Mouse (Mus musculus): ENCODE measurements around the gene Tpcn1.

The Tpcn1 gene

DNA sequence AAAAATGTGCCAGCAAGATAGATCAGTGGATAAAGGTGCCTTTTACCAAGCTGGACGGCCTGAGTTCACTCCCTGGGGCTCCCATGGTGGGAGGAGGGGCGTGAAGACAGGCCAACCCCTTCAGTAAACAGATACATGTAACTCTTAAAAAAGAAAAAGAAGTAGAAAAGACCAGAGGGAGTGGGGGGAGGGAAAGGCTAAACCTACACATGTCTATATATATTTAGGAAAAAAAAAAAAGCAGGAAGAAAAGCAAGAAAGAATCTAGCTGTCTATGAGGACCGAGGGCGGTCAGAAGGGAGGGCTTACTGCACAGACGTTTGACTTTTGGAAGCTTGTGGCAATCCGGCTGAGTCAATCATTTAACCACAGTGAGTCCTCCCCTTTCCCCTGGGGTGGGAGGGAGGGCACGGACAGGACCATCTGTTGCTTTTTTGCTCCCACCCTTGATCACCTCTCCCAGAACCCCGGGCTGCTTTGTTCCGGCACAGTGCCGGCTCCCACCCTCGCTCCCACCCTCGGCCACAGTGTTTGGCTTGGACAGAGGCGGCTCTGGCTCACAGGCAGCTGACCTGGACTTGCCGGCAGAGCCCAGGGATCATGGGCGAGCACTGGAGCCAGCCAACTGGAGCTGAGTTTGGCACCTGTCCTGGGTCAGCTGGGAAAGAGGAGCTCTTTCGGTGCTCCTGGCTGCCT, 27.7 kb downstream of the Tpcn1 start:
- in situ Hi-C loops (cut with MboI, MseI), result no loop called here

- in situ Hi-C loops (cut with MboI, MseI), result no loop called here
Observed at GRCm38 (mm10) chr5:120560129-120560615, 28.3 kb downstream of the Tpcn1 start.

DNA sequence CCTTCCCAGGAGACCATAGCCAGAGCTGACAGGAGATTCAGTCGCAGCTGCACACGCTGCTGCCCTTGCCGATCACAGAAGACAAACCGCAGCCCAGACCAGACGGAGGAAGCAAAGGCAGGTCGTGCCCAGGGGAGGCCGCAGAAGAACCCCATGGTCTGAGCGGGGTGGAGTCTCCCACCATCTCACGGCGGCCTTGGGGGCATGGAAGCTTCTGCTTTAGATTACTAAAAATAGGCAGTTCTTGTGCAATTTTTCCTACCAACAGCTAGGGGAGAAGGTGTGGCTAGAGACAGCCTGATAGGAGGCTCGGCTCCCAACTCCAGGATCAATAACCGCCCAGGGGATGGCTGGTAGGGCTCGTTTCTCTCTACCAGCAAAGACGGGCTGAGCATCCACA, 29.7 kb downstream of the Tpcn1 start:
- in situ Hi-C loops (cut with MboI, MseI), result no loop called here

- in situ Hi-C loops (cut with MboI, MseI), result no loop called here
Observed at GRCm38 (mm10) chr5:120558041-120558440, 30.4 kb downstream of the Tpcn1 start.

GRCm38 (mm10) chr5:120555871-120556270, 32.6 kb downstream of the Tpcn1 start:
- in situ Hi-C loops (cut with MboI, MseI), result no loop called here

DNA sequence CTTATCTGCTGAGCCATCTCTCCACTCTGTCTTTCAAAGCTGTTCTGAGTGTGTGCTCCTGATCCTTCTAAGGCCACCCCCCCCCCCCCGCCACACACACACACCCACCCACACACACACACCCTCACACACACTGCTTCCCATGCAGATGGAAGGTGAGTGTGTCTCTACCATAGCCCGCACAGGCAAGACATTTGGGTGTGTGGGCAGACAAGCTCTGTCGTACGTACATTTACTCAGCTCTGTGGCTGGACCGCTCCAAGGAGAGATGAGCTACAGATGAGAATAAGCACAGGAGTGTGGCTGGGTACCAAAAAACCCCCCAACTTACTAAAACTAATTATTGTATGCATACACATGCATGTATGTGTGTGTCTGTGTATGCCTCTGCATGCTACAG, 37.8 kb downstream of the Tpcn1 start:
- in situ Hi-C loops (cut with MboI, MseI), result no loop called here

DNA sequence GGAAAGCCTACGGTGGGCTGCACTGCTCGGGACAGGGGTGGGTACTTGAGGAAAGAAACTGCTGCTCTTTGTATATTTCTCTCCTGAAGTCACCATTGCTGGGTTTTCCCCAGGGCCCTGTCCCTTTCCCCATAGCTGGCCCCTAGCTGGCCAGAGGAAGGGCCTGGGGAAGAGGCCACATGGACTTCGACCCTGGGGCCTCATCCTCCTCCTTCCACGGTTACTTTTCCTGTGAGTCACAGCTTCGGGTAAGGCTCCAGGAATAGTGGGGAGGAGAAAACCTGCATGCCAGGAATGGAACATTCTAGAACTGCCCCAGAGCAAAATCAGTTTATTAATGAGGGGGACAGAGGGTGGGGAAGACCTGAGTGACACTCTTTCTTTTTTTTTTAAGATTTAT, 38.3 kb downstream of the Tpcn1 start:
- in situ Hi-C loops (cut with MboI, MseI), result no loop called here

DNA sequence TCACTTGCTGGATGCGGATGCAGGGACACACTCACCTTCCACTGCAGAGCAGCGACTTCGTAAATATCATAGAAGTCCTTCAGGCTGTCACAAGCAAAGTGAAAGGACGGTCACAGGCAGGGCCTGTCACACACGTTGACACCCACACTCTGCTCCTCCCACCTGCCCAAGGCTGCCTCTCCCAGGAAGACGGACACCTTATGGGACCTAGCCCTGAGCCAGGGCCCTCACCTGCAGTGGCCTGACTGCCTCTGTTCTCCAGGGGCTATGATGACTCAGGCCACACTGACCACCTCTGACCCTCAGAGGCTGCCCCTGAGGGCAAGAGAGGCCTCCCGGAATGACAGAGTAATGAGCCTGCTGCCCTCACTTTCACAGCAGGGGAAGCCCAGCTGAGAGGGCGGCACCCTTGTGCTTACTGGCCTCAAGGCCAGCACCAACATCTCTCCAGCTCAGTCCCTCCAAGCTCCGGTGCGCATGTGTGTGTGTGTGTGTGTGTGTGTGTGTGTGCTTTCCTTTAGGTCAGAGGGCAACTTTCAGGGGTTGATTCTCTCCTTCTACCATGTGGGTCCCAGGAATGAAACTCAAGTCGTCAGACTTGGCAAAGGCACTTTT, 40.1 kb downstream of the Tpcn1 start:
- in situ Hi-C loops (cut with MboI, MseI), result no loop called here

DNA sequence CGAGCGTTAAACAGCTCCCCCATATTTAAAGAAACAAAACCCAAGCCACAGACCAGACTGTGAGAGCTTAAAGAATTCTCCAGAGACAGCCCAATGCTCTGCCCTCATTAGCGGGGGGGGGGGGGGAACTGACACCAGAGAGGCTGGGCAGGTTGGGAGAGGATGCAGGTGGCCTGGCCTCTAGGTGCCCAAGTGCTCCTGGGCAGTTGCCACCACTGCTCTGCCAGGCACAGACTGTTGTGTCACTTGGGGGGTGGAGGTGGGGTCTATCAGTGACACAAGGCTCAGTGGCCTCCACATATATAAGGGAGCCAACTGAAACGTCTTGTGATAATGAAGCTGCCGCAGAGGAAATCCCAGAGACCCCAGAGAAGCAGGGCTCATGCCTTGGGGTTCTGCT, 51.8 kb downstream of the Tpcn1 start:
- in situ Hi-C loops (cut with MboI, MseI), result no loop called here

DNA sequence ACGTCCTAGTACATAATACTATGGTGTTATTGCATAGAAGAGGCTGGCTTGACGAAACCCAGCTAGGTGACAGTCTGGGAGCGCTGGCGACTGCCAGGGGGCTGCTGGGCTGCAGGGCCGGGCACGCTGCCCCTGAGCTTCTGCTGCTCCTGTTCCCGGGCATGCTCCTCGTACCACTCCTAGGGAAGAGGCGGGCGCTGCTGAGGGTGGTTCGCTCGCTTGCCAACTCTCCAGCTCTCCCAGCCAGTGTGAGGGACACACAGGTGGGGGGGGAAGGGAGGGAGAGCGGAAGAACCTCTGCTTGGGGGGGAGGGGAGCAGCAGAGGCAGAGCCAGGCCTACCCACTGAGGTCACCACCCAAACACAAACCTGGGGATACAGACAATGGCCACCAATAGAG, 52.4 kb downstream of the Tpcn1 start:
- in situ Hi-C loops (cut with MboI, MseI), result no loop called here

- in situ Hi-C loops (cut with MboI, MseI), result no loop called here
Observed at GRCm38 (mm10) chr5:120534686-120535075, 53.8 kb downstream of the Tpcn1 start.

DNA sequence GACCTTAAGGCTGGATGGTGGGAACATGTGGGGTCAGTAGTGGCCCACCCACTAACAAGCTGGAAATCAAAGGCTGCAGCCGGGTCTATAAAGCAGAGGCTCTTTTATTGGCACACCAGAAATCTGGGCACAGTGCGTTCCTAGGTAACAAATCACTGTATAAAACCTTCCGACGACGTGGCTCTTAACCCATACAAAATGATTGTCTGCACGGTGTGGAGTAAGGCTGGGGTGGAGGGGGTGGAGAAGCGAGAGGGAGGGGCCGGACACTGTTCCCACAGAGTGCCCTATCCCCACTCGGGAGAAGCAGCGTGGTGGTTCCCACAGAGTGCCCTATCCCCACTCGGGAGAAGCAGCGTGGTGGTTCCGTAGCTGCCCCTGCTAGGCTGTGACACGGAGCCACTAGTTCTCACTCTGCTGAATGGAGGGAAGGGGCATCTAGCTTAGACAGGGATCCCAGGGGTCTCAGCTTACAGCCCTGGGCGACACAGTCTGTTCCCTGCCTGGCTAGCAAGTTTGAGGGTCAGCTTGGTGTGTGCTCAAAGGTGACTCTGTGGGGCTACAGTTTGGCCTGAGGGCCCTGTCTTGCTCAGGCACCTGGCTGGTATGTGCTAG, 54.3 kb downstream of the Tpcn1 start:
- in situ Hi-C loops (cut with MboI, MseI), result no loop called here

DNA sequence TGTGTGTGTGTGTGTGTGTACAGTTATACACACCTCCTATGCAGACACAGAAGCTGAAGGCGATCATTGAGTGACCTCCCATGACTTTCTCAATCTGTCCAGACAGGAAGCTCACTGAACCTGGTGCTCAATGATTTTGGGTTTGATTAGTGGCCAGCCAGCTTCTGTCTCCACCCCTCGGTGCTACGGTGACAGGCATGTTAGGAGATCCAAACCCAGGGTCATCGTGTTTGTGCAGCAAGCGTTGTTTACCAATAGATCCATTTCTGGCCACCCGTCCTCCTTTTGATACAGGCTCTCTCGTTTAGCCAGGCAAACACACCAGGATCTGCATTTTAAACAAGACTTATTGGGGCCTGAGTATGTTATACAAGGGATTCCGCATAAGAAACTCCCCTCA, 56.8 kb downstream of the Tpcn1 start:
- in situ Hi-C loops (cut with MboI, MseI), result no loop called here

- in situ Hi-C loops (cut with MboI, MseI), result no loop called here
Observed at GRCm38 (mm10) chr5:120527296-120527964, 61.0 kb downstream of the Tpcn1 start.

- in situ Hi-C loops (cut with MboI, MseI), result no loop called here
Observed at GRCm38 (mm10) chr5:120526311-120526710, 62.2 kb downstream of the Tpcn1 start.

DNA sequence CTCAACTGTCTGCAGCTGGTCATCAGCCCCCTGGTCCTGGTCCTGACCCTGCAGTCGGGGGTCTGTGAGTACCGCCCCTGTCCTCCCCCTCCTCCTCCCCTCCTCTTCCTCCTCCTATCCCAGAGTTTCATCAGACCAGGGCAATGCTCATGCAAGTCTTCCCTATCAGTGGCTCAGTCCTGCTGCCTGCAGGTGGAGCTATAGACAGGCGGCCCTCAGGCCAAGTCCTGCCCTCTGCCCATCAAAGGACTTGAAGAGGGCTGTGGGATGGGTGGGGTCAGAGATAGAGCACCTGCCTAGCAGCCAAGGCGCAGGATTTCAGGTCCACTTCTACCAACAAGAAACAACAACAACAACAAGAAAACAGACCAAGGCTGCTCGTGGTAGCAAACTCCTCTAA, 62.7 kb downstream of the Tpcn1 start:
- in situ Hi-C loops (cut with MboI, MseI), result no loop called here

GRCm38 (mm10) chr5:120524736-120525135, 63.7 kb downstream of the Tpcn1 start:
- in situ Hi-C loops (cut with MboI, MseI), result no loop called here

DNA sequence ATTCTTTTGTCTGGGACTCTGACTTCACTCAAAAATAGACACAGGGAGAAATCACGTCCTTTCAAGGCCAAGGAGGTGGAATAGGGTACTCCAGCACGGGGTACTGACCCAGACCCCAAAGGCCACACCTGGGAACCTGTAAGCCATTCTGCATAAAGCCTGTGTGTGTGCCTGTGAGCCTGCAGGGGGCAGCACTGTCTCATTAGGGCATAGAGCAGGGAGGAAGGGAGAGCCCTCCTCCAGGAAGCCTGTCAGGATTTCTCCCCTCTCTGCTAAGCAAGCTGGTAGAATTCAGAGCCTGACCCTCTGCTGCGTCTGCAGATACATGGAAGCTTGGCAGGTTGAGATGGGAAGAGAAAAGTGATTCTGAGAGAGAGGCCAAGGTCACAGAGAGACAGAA, 65.8 kb downstream of the Tpcn1 start:
- in situ Hi-C loops (cut with MboI, MseI), result no loop called here

- in situ Hi-C loops (cut with MboI, MseI), result loop anchor here (5.0 kb wide), 1 partner anchor 80 kb away; no protein-coding TSS in a partner anchor
Observed at GRCm38 (mm10) chr5:120517552-120517951, 70.9 kb downstream of the Tpcn1 start.

DNA sequence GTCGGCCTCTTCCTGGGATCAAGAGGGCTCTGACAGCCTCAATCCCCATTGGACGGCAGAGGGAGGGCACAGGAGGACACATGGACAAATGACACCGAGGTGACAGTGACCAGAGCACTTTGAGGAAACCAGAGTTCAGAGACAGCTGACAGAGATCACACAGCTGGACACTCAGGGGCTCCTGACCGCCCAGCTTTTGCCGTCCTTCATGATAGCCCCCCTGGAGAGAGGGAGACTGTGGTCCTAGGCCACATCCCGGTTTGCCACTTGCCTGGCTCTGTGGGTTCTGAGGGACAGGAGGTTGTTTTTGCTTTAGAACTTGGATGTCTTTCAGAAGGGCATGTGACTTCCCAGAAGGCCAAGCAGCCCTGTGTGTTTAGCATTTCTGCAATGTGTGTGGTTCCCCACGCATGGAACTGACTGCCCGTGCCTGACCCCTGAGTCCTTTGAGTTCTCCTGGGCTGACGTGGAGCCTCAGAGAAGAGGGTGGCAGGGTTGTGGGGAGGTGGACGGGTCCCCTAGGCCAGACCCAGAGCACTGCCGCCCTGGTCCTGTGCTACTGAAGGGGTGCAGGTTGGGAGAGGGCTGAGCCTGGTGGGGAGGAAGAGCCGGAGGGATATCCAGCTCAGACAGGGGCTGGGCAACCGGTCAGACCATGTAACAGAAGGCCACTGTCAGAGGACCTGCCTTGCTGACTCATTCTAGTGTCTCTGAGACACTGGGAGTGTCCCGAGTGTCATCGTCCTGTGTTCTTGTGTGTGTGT, 72.1 kb downstream of the Tpcn1 start:
- in situ Hi-C loops (cut with MboI, MseI), result loop anchor here (5.0 kb wide), 1 partner anchor 81 kb away; no protein-coding TSS in a partner anchor

DNA sequence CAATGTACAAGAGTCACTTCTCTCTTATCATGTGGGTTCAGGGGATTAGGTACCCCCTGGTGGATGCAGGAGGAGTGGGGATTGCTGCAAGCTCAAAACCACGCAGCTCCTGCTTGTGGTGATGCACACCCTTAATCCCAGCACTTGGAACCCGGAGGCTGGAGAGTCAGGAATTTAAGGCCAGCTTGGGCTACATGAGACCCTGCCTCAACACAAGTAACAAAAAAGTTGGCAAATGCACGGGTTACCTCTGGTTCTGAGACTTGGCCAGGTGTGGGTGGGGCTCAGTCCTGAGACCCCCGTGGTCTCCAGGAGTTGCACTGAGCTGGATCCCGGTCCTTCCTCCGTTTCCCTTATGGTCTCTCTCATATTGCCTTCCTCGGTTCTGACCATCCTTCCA, 73.0 kb downstream of the Tpcn1 start:
- in situ Hi-C loops (cut with MboI, MseI), result loop anchor here (5.0 kb wide), 1 partner anchor 82 kb away; no protein-coding TSS in a partner anchor

Data from T-helper 1 cell (primary cell).